Mouse (Mus musculus) left cerebral cortex, adult 6 months (tissue): ENCODE data around the gene Txnrd1. TPM values are rescaled to one million over a fixed set of nuclear protein-coding genes. Genes with fewer than 3 reads are reported as not detected.

Source experiments
- long read RNA-seq, 2 experiments: library from polyadenylated mRNA; unstranded; transcript quantifications; one replicate each; pipeline ENCODE4 v2.0.0; 2019 to 2020
- polyA plus RNA-seq: library from polyadenylated mRNA; unstranded; fragments of <200 nt; fragmentation: Nextera tagmentation; gene quantifications from 2 replicates; pipeline ENCODE4 v1.2.3, GENCODE M21; 2021

Txnrd1 gene
- polyA plus RNA-seq = 13.1 and 26.3 TPM in 2 replicates
- long read RNA-seq, experiment 1, transcript Txnrd1-206 (14 exons, 3,531 nt) = minor isoform, 21 of 236 reads
- long read RNA-seq, experiment 1, transcript Txnrd1-208 (15 exons, 2,297 nt) = major isoform, 137 of 236 reads
- long read RNA-seq, experiment 1, transcript Txnrd1-201 (14 exons, 3,325 nt) = minor isoform, 35 of 236 reads
- long read RNA-seq, experiment 1, partial matches to known transcripts = 24 of 236 reads
- long read RNA-seq, experiment 1, other reads (novel, unspliced or antisense) = 19 of 236 reads
- long read RNA-seq, experiment 2, transcript Txnrd1-208 (15 exons, 2,297 nt) = major isoform, 7 of 34 reads
- long read RNA-seq, experiment 2, partial matches to known transcripts = 18 of 34 reads
- long read RNA-seq, experiment 2, other reads (novel, unspliced or antisense) = 2 of 34 reads

GRCm38 (mm10) chr10:82833926-82834325 lies at the start of gene Txnrd1:
TSS of gene Txnrd1 (plus strand) at chr10:82833951.

GRCm38 (mm10) chr10:82866356-82866755 lies 32.6 kb downstream of the Txnrd1 start, which contains the start of gene Eid3:
TSS of gene Eid3 (plus strand) at chr10:82866626.

Other genes starting within 250 kb of the Txnrd1 start
- 48.7 and 51.3 TPM in 2 replicates for gene 1190007I07Rik, start 210.7 kb upstream of the Txnrd1 start, polyA plus RNA-seq
- gene Tdg, start 204.1 kb upstream of the Txnrd1 start, polyA plus RNA-seq = 23.9 and 29.4 TPM in 2 replicates
- gene Glt8d2, start 143.3 kb upstream of the Txnrd1 start, polyA plus RNA-seq = 11.9 and 16.2 TPM in 2 replicates
- 14.7 and 17.3 TPM in 2 replicates for gene Hcfc2, start 137.8 kb upstream of the Txnrd1 start, polyA plus RNA-seq
- gene Nfyb, start 69.8 kb upstream of the Txnrd1 start, polyA plus RNA-seq = 19.8 and 23.2 TPM in 2 replicates
- gene Eid3, start 32.7 kb downstream of the Txnrd1 start, polyA plus RNA-seq = 0.14 TPM in 1 of 2 replicates, not detected in the other
- 3.4 and 3.8 TPM in 2 replicates for gene Chst11, start 151.5 kb downstream of the Txnrd1 start, polyA plus RNA-seq